Mouse (Mus musculus) embryonic fibroblast, embryonic 13.5 days (primary cell): ENCODE results near the gene Prok1.

Source experiments
- CTCF ChIP-seq: IDR thresholded peaks from 2 replicates; pipeline ENCODE4 v1.5.1; 2011; ENCODE audit warnings: mild to moderate bottlenecking, control low read depth, low read length, moderate library complexity, borderline replicate concordance; ENCODE audit not compliant: insufficient read depth
- POLR2A ChIP-seq: IDR thresholded peaks from 2 replicates; pipeline ENCODE4 v1.6.1; 2011; ENCODE audit warnings: low read depth, mild to moderate bottlenecking, control low read depth, low read length, moderate library complexity

- TF ChIP-seq CTCF, result no peak
- no peak for TF ChIP-seq POLR2A
These were observed 56.3 kb downstream of the Prok1 start for GRCm38 (mm10) chr3:107183178-107183577.
